Mouse (Mus musculus) kidney, embryonic 16.5 days (tissue): ENCODE results near the gene Gbe1. TPM values are rescaled to one million over a fixed set of nuclear protein-coding genes. Genes with fewer than 3 reads are reported as not detected.

Source experiments
- ATAC-seq: fragments of 200-750 bp; cut with Nextera tagmentation; 2 replicates; pipeline ENCODE4 v1.8.0; 2017; ENCODE audit warnings: moderate TSS enrichment; ENCODE audit not compliant: low FRiP score, low TSS enrichment
- H3K27ac ChIP-seq: fragments of 300-500 bp; sonication (generic); 2 replicates; pipeline ENCODE4 v1.5.1; 2014; ENCODE audit warnings: low read length
- H3K27me3 ChIP-seq: fragments of 300-500 bp; sonication (generic); 2 replicates; pipeline ENCODE4 v1.6.1; 2014; ENCODE audit warnings: low read length, control low read depth, mixed read lengths; ENCODE audit not compliant: insufficient read depth
- H3K36me3 ChIP-seq: fragments of 300-500 bp; sonication (generic); 2 replicates; pipeline ENCODE4 v1.6.1; 2014; ENCODE audit warnings: low read length, control low read depth, mixed read lengths; ENCODE audit not compliant: insufficient read depth
- H3K4me1 ChIP-seq: fragments of 300-500 bp; sonication (generic); 2 replicates; pipeline ENCODE4 v1.6.1; 2014; ENCODE audit warnings: low read length, control low read depth, mixed read lengths; ENCODE audit not compliant: insufficient read depth
- H3K4me2 ChIP-seq: fragments of 300-500 bp; sonication (generic); replicated peaks from 2 replicates; pipeline ENCODE4 v1.6.1; 2014; ENCODE audit warnings: low read depth, low read length
- H3K4me3 ChIP-seq: fragments of 300-500 bp; sonication (generic); 2 replicates; pipeline ENCODE4 v1.5.1; 2014; ENCODE audit warnings: mild to moderate bottlenecking, low read length
- H3K9ac ChIP-seq: fragments of 300-500 bp; sonication (generic); replicated peaks from 2 replicates; pipeline ENCODE4 v1.6.1; 2014; ENCODE audit warnings: low read length
- H3K9me3 ChIP-seq: fragments of 300-500 bp; sonication (generic); 2 replicates; pipeline ENCODE4 v1.6.1; 2016; ENCODE audit warnings: low read length, control low read depth
- WGBS: fragments of 180-500 bp; shearing (Covaris S2); extraction: QIAGEN DNeasy Blood & Tissue Kit; methylation state at CpG from one replicate; pipeline ENCODE4 v1.1.7; 2014; 5-methylcytosine and 5-hydroxymethylcytosine counted together
- polyA plus RNA-seq: library from polyadenylated mRNA; unstranded; fragments of >200 nt; fragmentation: Nextera tagmentation; extraction: Ambion mirVana; gene quantifications from 2 replicates; pipeline ENCODE4 v1.2.1, GENCODE M21; 2015

Gene Gbe1
- 30.1 and 30.8 TPM in 2 replicates for polyA plus RNA-seq

DNA sequence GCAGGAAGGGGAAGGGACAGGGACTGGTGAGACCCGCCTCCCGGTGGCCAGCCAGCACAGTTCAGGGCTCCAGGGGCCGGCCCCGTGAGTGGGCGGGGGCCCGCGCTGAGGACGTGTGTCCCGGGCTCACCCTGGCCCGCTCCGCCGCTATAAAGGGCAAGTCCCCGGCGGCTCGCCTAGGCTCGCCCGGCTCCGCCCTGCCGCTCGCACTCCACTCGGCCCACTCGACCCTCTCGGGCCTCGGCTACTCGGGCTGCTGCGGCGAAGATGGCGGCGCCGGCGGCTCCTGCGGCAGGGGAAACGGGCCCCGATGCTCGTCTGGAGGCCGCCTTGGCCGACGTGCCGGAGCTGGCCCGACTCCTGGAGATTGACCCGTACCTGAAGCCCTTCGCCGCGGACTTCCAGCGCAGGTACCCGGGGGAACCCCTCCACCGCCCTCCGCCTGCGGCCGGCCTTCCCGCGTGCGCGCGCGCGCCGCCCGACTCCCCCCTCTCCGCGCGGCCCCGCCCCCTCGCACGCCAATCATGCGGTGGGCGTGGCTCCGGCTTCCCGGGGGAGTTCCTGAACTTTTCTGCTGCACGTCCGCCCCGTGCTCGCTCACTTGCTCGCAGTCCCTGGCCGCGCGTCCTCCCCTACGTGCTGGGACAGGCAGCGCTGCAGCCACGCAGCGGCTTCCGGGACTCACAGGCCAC lies at the start of gene Gbe1:
Gene Gbe1, plus strand, starts transcription at position 64 of the 692 bp plus-strand sequence.
- peak within 1 kb of the TSS; percentile 63 for H3K4me2 ChIP-seq
- peak within 1 kb of the TSS; percentile 94 for H3K9ac ChIP-seq
- H3K9me3 ChIP-seq = no peaks in the 10 kb centered on the region
- WGBS = 0% methylated on average over 76 of the region's 82 CpGs
- no peaks in the 10 kb centered on the region for H3K27me3 ChIP-seq
- peaks cover 4% of the 10 kb centered on the region; the same call in 1 of the 2 replicates for H3K4me1 ChIP-seq
- ATAC-seq = peak; percentile 98
- no peaks in the 10 kb centered on the region for H3K36me3 ChIP-seq
- peak within 1 kb of the TSS; percentile 68 for H3K4me3 ChIP-seq
- H3K27ac ChIP-seq = peak within 1 kb of the TSS; percentile 96

DNA sequence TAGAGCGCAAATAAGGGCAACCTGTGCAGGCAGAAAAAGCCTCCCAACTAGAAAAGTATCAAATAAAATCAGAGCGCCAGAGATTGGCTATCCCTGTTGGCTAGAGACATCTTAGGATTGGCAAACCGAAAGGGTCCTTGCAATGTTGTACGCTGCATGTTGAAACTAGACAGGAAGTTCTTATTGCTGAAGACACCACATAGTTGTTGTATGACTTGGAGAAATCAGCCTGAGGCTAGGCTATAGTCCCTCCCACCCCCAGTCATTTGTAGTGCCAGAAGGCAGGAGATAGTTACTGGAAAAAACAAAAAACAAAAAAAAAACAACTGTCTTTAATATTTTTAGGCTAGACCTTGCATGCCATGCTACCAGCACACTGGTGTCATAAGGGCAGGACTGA lies 3.1 kb upstream of the Gbe1 start:
- Histone ChIP-seq H3K27me3 (no peaks in the 10 kb centered on the region), H3K9me3 (no peaks in the 10 kb centered on the region), H3K9ac (no peak overlapping the region), H3K4me3 (no peak overlapping the region), H3K4me2 (no peak overlapping the region), H3K4me1 (peaks cover 4% of the 10 kb centered on the region; the same call in 1 of the 2 replicates), H3K36me3 (no peaks in the 10 kb centered on the region), H3K27ac (no peak overlapping the region)
- ATAC-seq = no peak
- WGBS = 90% methylated on average over 4 of the region's 4 CpGs

DNA sequence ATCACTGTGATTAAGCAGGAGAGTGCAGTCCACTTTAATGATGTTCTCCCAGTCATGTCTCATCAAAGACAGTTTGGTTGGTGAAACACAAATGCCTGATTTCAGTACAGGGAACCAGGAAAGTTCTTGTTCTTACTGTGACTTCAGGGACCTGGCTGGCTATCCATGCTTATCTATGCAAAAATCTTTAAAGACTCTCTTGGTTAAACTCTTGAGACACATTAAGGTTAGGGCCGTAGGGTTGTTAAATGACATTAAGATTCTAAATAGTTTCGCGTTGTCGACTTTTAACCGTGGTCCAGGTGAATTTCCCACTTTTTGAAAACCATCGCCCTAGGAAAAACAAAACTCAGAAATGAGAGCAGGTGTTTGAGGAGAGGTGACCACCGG lies 258 bp upstream of the Gbe1 start:
- peak overlapping the region; percentile 68 for H3K4me3 ChIP-seq
- no peaks in the 10 kb centered on the region for H3K9me3 ChIP-seq
- no peaks in the 10 kb centered on the region for H3K27me3 ChIP-seq
- ATAC-seq = no peak
- peak overlapping the region; percentile 63 for H3K4me2 ChIP-seq
- peak overlapping the region; percentile 94 for H3K9ac ChIP-seq
- 2% methylated on average over 7 of the region's 7 CpGs for WGBS
- H3K36me3 ChIP-seq = no peaks in the 10 kb centered on the region
- peaks cover 4% of the 10 kb centered on the region; the same call in 1 of the 2 replicates for H3K4me1 ChIP-seq
- H3K27ac ChIP-seq = peak overlapping the region; percentile 96

DNA sequence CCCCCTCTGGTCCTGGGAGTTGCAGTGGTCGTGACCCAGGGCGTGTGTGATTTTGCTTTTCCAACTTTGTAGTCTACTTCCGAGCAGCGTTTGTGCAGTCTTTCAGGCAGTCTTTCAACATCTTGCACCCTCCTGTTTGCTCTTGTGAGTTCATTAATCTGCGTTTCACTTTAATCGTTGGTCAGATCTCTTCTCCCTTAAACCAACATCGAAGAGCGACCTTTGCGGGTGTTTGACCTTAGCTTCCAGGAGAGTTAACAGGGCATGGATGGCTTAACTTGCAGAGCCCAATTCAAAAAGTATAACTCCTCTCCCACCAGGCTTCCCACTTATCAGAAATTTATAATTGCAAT lies 805 bp downstream of the Gbe1 start:
- H3K36me3 ChIP-seq = no peaks in the 10 kb centered on the region
- no peaks in the 10 kb centered on the region for H3K27me3 ChIP-seq
- H3K27ac ChIP-seq = peak overlapping the region; percentile 96
- WGBS = under 1% methylated on average over 9 of the region's 9 CpGs
- no peak for ATAC-seq
- H3K4me2 ChIP-seq = peak overlapping the region; percentile 63
- H3K9ac ChIP-seq = peak overlapping the region; percentile 94
- peaks cover 4% of the 10 kb centered on the region; the same call in 1 of the 2 replicates for H3K4me1 ChIP-seq
- peak overlapping the region; percentile 68 for H3K4me3 ChIP-seq
- H3K9me3 ChIP-seq = no peaks in the 10 kb centered on the region

DNA sequence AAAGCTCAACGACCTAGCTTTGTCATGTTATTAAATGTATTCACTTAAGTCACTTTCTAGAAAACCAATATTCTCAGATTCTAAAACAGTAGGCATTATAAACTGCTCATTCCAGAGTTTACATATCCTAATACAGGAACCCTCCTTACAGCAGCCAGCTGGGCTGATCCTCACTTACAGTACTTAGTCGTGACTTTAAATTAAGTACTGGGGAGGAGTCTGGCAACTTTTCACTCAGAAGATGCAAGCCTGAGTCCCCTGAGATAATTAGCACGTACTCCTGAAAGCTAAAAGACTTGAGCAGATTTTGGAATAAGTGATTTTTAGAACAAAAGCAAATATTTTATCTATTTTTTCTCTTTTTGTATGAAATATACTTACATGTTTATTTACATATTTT lies 1.5 kb downstream of the Gbe1 start:
- Histone ChIP-seq H3K9ac (no peak overlapping the region), H3K27ac (no peak overlapping the region), H3K4me1 (peaks cover 4% of the 10 kb centered on the region; the same call in 1 of the 2 replicates), H3K27me3 (no peaks in the 10 kb centered on the region), H3K36me3 (no peaks in the 10 kb centered on the region), H3K4me3 (no peak overlapping the region), H3K9me3 (no peaks in the 10 kb centered on the region), H3K4me2 (no peak overlapping the region)
- WGBS = 56% methylated on average over 3 of the region's 3 CpGs
- ATAC-seq = no peak

DNA sequence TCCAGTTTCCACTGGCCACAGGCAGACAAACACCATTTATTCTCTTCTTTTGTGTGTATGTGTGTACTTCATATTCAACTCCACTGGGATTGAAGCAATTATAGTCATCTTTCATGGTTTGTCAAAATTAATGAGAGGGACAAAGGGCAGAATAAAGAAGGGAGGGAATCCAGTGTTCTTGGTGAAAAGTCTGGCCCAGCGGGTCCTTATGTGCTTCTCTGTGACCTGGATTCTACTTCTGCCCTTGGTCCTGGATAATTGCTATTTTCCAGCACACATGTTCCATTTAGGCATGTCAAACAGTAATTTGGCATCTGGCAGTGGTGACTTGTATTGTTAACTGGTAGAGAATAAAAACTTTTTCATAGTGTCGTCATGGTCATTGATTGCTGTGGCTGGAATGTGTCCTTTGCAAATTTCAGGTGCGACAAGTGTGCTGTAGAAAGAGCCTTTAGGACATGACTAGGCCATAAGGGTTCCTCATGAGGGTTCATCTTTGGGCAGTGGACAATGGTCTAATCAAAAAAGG lies 2.2 kb downstream of the Gbe1 start:
- H3K4me3 ChIP-seq = no peak overlapping the region
- H3K4me2 ChIP-seq = no peak overlapping the region
- WGBS = 88% methylated on average over 3 of the region's 3 CpGs
- no peaks in the 10 kb centered on the region for H3K9me3 ChIP-seq
- H3K27me3 ChIP-seq = no peaks in the 10 kb centered on the region
- H3K9ac ChIP-seq = no peak overlapping the region
- no peaks in the 10 kb centered on the region for H3K36me3 ChIP-seq
- H3K27ac ChIP-seq = no peak overlapping the region
- peaks cover 6% of the 10 kb centered on the region; the same call in 1 of the 2 replicates for H3K4me1 ChIP-seq
- ATAC-seq = no peak

DNA sequence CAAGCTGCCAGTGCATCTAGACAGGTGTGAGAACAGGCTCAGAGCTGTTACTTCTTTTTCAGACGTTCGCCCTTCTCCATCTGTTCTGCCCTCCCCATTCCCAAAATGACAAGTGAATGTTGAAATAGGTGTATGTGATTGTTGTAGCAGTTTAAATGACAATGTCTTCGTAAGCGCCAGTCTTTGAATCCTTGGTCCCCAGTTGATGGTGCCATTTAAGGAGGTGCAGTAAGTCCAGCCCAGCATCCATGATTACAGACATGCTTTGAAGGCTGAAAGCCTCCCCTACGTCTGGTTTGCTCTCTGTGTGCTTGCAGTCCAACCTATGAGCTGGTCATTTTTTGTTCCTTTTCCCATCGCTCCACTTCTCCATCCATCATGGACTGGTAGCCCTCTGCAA lies 5.6 kb downstream of the Gbe1 start:
- no peak for ATAC-seq
- no peak overlapping the region for H3K4me3 ChIP-seq
- H3K27me3 ChIP-seq = no peaks in the 10 kb centered on the region
- H3K36me3 ChIP-seq = no peaks in the 10 kb centered on the region
- 0 out of 2 replicates have a peak, but pooled peaks cover 7% of the 10 kb centered on the region for H3K4me1 ChIP-seq
- no peak overlapping the region for H3K4me2 ChIP-seq
- no peak overlapping the region for H3K9ac ChIP-seq
- 92% methylated on average over 6 of the region's 6 CpGs for WGBS
- no peak overlapping the region for H3K27ac ChIP-seq
- no peaks in the 10 kb centered on the region for H3K9me3 ChIP-seq

DNA sequence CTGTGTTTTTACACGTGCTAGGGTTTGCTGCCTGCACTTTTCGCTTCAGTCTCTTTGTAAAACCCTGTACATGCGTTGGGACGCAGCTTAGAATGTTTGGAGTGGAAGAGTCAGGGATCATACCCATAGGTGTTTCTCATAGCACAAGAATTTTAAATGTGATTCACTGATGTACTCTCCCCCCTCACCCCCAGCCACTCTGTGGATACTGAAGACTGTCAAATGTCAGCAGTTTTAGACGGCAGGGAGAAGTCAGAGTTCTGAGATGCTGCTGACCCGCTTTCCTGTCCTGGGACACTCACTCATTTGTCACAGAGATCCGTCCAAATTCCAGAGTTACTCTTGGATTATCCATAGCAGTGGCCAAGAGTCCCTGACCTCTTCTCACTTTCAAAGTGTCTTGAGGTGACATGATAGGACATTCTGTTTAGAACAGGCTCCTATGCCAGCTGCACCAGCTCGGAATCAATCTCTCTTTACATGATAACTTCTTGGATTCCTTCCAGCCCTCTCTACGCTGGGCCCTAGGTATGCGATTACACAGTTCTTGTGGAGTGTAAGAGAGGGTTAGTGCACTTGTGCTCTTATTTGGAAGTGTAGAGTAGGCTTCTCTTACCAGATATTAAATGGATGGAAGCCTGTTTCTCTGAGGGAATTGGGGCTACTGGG lies 7.0 kb downstream of the Gbe1 start:
- Histone ChIP-seq H3K27me3 (no peaks in the 10 kb centered on the region), H3K36me3 (no peaks in the 10 kb centered on the region), H3K4me3 (no peak overlapping the region), H3K27ac (no peak overlapping the region), H3K4me1 (0 out of 2 replicates have a peak, but pooled peaks cover 3% of the 10 kb centered on the region), H3K9ac (no peak overlapping the region), H3K4me2 (no peak overlapping the region), H3K9me3 (no peaks in the 10 kb centered on the region)
- ATAC-seq = peak; percentile 42; the same call in 1 of the 2 replicates
- 45% methylated on average over 10 of the region's 10 CpGs for WGBS

DNA sequence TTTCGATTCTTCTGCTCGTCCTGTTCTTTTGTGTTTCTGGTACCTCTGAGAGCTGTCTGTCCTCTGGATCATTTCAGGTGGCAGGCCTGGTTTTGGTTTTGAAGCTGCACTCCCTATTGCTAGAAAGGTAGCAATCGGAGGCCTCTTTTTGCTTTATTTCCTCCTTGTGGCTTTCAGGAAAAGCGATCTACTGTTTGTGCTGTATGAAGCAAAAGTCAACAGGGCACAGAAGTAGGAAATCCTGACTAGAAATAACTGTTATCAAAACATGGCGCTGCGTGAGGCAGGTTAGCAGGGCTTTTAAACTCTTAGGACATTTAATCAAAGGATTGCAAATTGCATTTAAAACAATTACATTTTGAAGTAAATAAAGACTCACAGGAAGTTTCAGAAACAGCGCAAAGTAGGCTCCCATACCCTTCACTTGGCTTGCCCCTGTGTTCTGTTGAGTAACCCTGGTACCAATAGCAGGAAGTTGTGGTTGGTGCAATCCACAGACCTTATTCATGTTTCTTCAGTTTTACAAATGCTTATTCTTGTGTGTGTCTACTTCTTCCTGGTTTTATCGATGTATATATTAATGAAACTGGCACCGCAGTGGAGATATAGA lies 12.7 kb downstream of the Gbe1 start:
- H3K9me3 ChIP-seq = no peaks in the 10 kb centered on the region
- H3K27ac ChIP-seq = no peak overlapping the region
- WGBS = 76% methylated on average over 9 of the region's 9 CpGs
- ATAC-seq = no peak
- H3K4me3 ChIP-seq = no peak overlapping the region
- H3K27me3 ChIP-seq = no peaks in the 10 kb centered on the region
- H3K4me1 ChIP-seq = 0 out of 2 replicates have a peak, but pooled peaks cover 10% of the 10 kb centered on the region
- no peak overlapping the region for H3K9ac ChIP-seq
- H3K4me2 ChIP-seq = no peak overlapping the region
- no peaks in the 10 kb centered on the region for H3K36me3 ChIP-seq
